In genomic region chr3:100264991-100265390, GRCm38 (mm10) we compare ENCODE assay signal across 17 mouse cellular contexts.
"Had no signal": no experiment of that assay in that cellular context is flagged by ENCODE, and none has a peak within 500 bp of the region (broad histone marks: within the 10 kb centered on the region; RNA-seq: fewer than 3 reads in every experiment).

No protein-coding gene starts in this region.

- H3K4me3 ChIP-seq: lung, embryonic 15.5 days; megakaryocyte, embryonic 14.5 days; midbrain, embryonic 13.5 days; midbrain, embryonic 15.5 days; neural tube, embryonic 12.5 days had no signal

- H3K4me2 ChIP-seq: lung, embryonic 15.5 days; midbrain, embryonic 11.5 days; midbrain, embryonic 13.5 days; midbrain, embryonic 15.5 days; neural tube, embryonic 12.5 days had no signal

- DNase-seq: lung, adult 2 months; lung, postnatal 14 days; lung, postnatal 36 days; right cerebral cortex, postnatal 25 days; right cerebral cortex, postnatal 4 days; spleen, adult 18-20 months; thymus, adult 2 months; thymus, postnatal 25 days; thymus, postnatal 4 days had no signal

- H3K36me3 ChIP-seq: lung, embryonic 15.5 days; midbrain, embryonic 13.5 days; midbrain, embryonic 15.5 days; neural tube, embryonic 12.5 days had no signal

- H3K4me1 ChIP-seq: lung, embryonic 15.5 days; megakaryocyte, embryonic 14.5 days; midbrain, embryonic 13.5 days; midbrain, embryonic 15.5 days; neural tube, embryonic 12.5 days had no signal

- H3K27me3 ChIP-seq: lung, embryonic 15.5 days; megakaryocyte, embryonic 14.5 days; midbrain, embryonic 13.5 days; midbrain, embryonic 15.5 days; neural tube, embryonic 12.5 days had no signal

- H3K9me3 ChIP-seq: lung, embryonic 15.5 days; megakaryocyte, embryonic 14.5 days; midbrain, embryonic 13.5 days; midbrain, embryonic 15.5 days; neural tube, embryonic 12.5 days had no signal

- ATAC-seq: lung, postnatal 0 days; midbrain, embryonic 13.5 days; midbrain, embryonic 15.5 days had no signal

- H3K27ac ChIP-seq: lung, embryonic 15.5 days; macrophage; midbrain, embryonic 13.5 days; midbrain, embryonic 15.5 days; neural tube, embryonic 12.5 days had no signal

- H3K9ac ChIP-seq: lung, embryonic 15.5 days; midbrain, embryonic 13.5 days; midbrain, embryonic 15.5 days; neural tube, embryonic 12.5 days had no signal
